Mouse (Mus musculus) adrenal gland, postnatal 14 days (tissue): Measurements from ENCODE around the gene Ablim1. TPM values are rescaled to one million over a fixed set of nuclear protein-coding genes. Genes with fewer than 3 reads are reported as not detected.
"Not testable (repeated sequence)": the region's sequence is repeated elsewhere in the genome, so short reads cannot be mapped to it uniquely, and the experiment has no call there.

ENCODE experiments used
- DNase-seq: peaks from one replicate; pipeline ENCODE4 v3.0.0; 2021; ENCODE audit warnings: mixed read lengths
- total RNA-seq: library from RNA; stranded (reverse); gene quantifications from 2 replicates; pipeline ENCODE4 v1.2.3, GENCODE M21; 2021

Gene Ablim1
- total RNA-seq, 1 experiment from 2014 or later, result 68.8 TPM

GRCm38 (mm10) chr19:57151504-57151903 lies 163.2 kb downstream of the Ablim1 start:
- DNase-seq, result no peak

- DNase-seq, result peak; percentile 77
Measured at GRCm38 (mm10) chr19:57150275-57150674, 164.4 kb downstream of the Ablim1 start.

GRCm38 (mm10) chr19:57147746-57148145 lies 167.0 kb downstream of the Ablim1 start:
- no peak for DNase-seq

- DNase-seq, result no peak
Measured at GRCm38 (mm10) chr19:57146936-57147335, 167.8 kb downstream of the Ablim1 start.

- DNase-seq, result peak; percentile 24
Measured at GRCm38 (mm10) chr19:57143646-57144045, 171.1 kb downstream of the Ablim1 start.

- DNase-seq, result no peak
Measured at GRCm38 (mm10) chr19:57141756-57142461, 172.8 kb downstream of the Ablim1 start.

- no peak for DNase-seq
Measured at GRCm38 (mm10) chr19:57140874-57141273, 173.8 kb downstream of the Ablim1 start.

GRCm38 (mm10) chr19:57140071-57140470 lies 174.6 kb downstream of the Ablim1 start:
- DNase-seq, result no peak

- DNase-seq, result no peak
Measured at GRCm38 (mm10) chr19:57138909-57139617, 175.7 kb downstream of the Ablim1 start.

- DNase-seq, result no peak
Measured at GRCm38 (mm10) chr19:57138469-57138868, 176.2 kb downstream of the Ablim1 start.

- DNase-seq, result no peak
Measured at GRCm38 (mm10) chr19:57138045-57138444, 176.7 kb downstream of the Ablim1 start.

GRCm38 (mm10) chr19:57136228-57136627 lies 178.5 kb downstream of the Ablim1 start:
- DNase-seq, result peak; percentile 89

GRCm38 (mm10) chr19:57135654-57136053 lies 179.1 kb downstream of the Ablim1 start:
- not testable (repeated sequence) for DNase-seq

GRCm38 (mm10) chr19:57134654-57135348 lies 179.9 kb downstream of the Ablim1 start:
- peak; percentile 41 for DNase-seq

GRCm38 (mm10) chr19:57132916-57133520 lies 181.7 kb downstream of the Ablim1 start:
- DNase-seq, result no peak

GRCm38 (mm10) chr19:57132281-57132680 lies 182.4 kb downstream of the Ablim1 start:
- no peak for DNase-seq

GRCm38 (mm10) chr19:57131366-57131765 lies 183.4 kb downstream of the Ablim1 start:
- no peak for DNase-seq

GRCm38 (mm10) chr19:57130591-57130990 lies 184.1 kb downstream of the Ablim1 start:
- DNase-seq, result no peak

GRCm38 (mm10) chr19:57129729-57130128 lies 185.0 kb downstream of the Ablim1 start:
- no peak for DNase-seq

GRCm38 (mm10) chr19:57128037-57128436 lies 186.7 kb downstream of the Ablim1 start:
- DNase-seq, result no peak

GRCm38 (mm10) chr19:57127523-57127922 lies 187.2 kb downstream of the Ablim1 start:
- DNase-seq, result no peak

- no peak for DNase-seq
Measured at GRCm38 (mm10) chr19:57126950-57127349, 187.8 kb downstream of the Ablim1 start.

GRCm38 (mm10) chr19:57124906-57125305 lies 189.8 kb downstream of the Ablim1 start:
- no peak for DNase-seq
